Mouse (Mus musculus): ENCODE data around the gene Ndufs2. TPM values are rescaled to one million over a fixed set of nuclear protein-coding genes. Genes with fewer than 3 reads are reported as not detected.
A peak's percentile ranks its signal among the peaks of the same experiment; 100 is the strongest.

Ndufs2 gene
- polyA plus RNA-seq, 1 experiment from 2014 or later = 219 TPM

GRCm38 (mm10) chr1:171223796-171224195 lies 27.4 kb downstream of the Ndufs2 start:
- H3K36me3 ChIP-seq (ENCODE audit: control insufficient read depth, insufficient read depth, low read length) = peaks cover 9% of the 10 kb centered on the region
- no peak for ATAC-seq (ENCODE audit: insufficient number of reproducible peaks, insufficient read depth, low FRiP score, low read depth)
- H3K27me3 ChIP-seq (ENCODE audit: control insufficient read depth, insufficient read depth, low read length) = no peaks in the 10 kb centered on the region
- H3K4me3 ChIP-seq (ENCODE audit: low read depth, low read length) = no peak overlapping the region
- no peaks in the 10 kb centered on the region for H3K9me3 ChIP-seq (ENCODE audit: control insufficient read depth, low read depth, low read length)
- no peak overlapping the region for H3K4me2 ChIP-seq (replicated peaks; ENCODE audit: low read depth, low read length)
- 78% methylated on average over 2 of the region's 2 CpGs for WGBS
- no peak overlapping the region for H3K9ac ChIP-seq (replicated peaks; ENCODE audit: low read depth, low read length)
- H3K27ac ChIP-seq (ENCODE audit: low read length) = no peak overlapping the region
- H3K4me1 ChIP-seq (ENCODE audit: control insufficient read depth, insufficient read depth, low read length) = peaks cover 7% of the 10 kb centered on the region

GRCm38 (mm10) chr1:171223168-171223567 lies 28.0 kb downstream of the Ndufs2 start:
- 79% methylated on average over 6 of the region's 6 CpGs for WGBS
- peak overlapping the region; percentile 28 for H3K4me3 ChIP-seq (ENCODE audit: low read depth, low read length)
- H3K27ac ChIP-seq (ENCODE audit: low read length) = peak overlapping the region; percentile 85
- H3K36me3 ChIP-seq (ENCODE audit: control insufficient read depth, insufficient read depth, low read length) = peaks cover 9% of the 10 kb centered on the region
- H3K9me3 ChIP-seq (ENCODE audit: control insufficient read depth, low read depth, low read length) = no peaks in the 10 kb centered on the region
- peak overlapping the region; percentile 42 for H3K4me2 ChIP-seq (replicated peaks; ENCODE audit: low read depth, low read length)
- peaks cover 7% of the 10 kb centered on the region for H3K4me1 ChIP-seq (ENCODE audit: control insufficient read depth, insufficient read depth, low read length)
- H3K9ac ChIP-seq (replicated peaks; ENCODE audit: low read depth, low read length) = no peak overlapping the region
- no peaks in the 10 kb centered on the region for H3K27me3 ChIP-seq (ENCODE audit: control insufficient read depth, insufficient read depth, low read length)
- ATAC-seq (ENCODE audit: insufficient number of reproducible peaks, insufficient read depth, low FRiP score, low read depth) = no peak

- Histone ChIP-seq H3K9me3 (ENCODE audit: control insufficient read depth, low read depth, low read length) (no peaks in the 10 kb centered on the region), H3K4me2 (replicated peaks; ENCODE audit: low read depth, low read length) (peak within 1 kb of the TSS; percentile 88), H3K27ac (ENCODE audit: low read length) (peak within 1 kb of the TSS; percentile 85), H3K4me3 (ENCODE audit: low read depth, low read length) (peak within 1 kb of the TSS; percentile 52), H3K36me3 (ENCODE audit: control insufficient read depth, insufficient read depth, low read length) (peaks cover 9% of the 10 kb centered on the region), H3K27me3 (ENCODE audit: control insufficient read depth, insufficient read depth, low read length) (no peaks in the 10 kb centered on the region), H3K9ac (replicated peaks; ENCODE audit: low read depth, low read length) (peak within 1 kb of the TSS; percentile 39; the same call in 1 of the 2 replicates), H3K4me1 (ENCODE audit: control insufficient read depth, insufficient read depth, low read length) (peaks cover 7% of the 10 kb centered on the region)
- 1% methylated on average over 28 of the region's 28 CpGs for WGBS
- peak; percentile 98 for ATAC-seq (ENCODE audit: insufficient number of reproducible peaks, insufficient read depth, low FRiP score, low read depth)
Measured at GRCm38 (mm10) chr1:171222238-171223155, 28.7 kb downstream of the Ndufs2 start, which contains the start of gene Tomm40l. Tomm40l (minus strand) TSS chr1:171222514.

- Histone ChIP-seq H3K27ac (ENCODE audit: low read length) (no peak overlapping the region; the same call in 1 of the 2 replicates), H3K4me3 (ENCODE audit: low read depth, low read length) (peak overlapping the region; percentile 52), H3K4me2 (replicated peaks; ENCODE audit: low read depth, low read length) (peak overlapping the region; percentile 88), H3K36me3 (ENCODE audit: control insufficient read depth, insufficient read depth, low read length) (peaks cover 9% of the 10 kb centered on the region), H3K9ac (replicated peaks; ENCODE audit: low read depth, low read length) (peak overlapping the region; percentile 39; the same call in 1 of the 2 replicates), H3K9me3 (ENCODE audit: control insufficient read depth, low read depth, low read length) (no peaks in the 10 kb centered on the region), H3K27me3 (ENCODE audit: control insufficient read depth, insufficient read depth, low read length) (no peaks in the 10 kb centered on the region), H3K4me1 (ENCODE audit: control insufficient read depth, insufficient read depth, low read length) (peaks cover 7% of the 10 kb centered on the region)
- WGBS = 8% methylated on average over 22 of the region's 22 CpGs
- no peak for ATAC-seq (ENCODE audit: insufficient number of reproducible peaks, insufficient read depth, low FRiP score, low read depth)
Measured at GRCm38 (mm10) chr1:171221281-171222193, 29.7 kb downstream of the Ndufs2 start.

- Histone ChIP-seq H3K27ac (ENCODE audit: low read length) (no peak overlapping the region), H3K9ac (replicated peaks; ENCODE audit: low read depth, low read length) (no peak overlapping the region), H3K36me3 (ENCODE audit: control insufficient read depth, insufficient read depth, low read length) (peaks cover 9% of the 10 kb centered on the region), H3K27me3 (ENCODE audit: control insufficient read depth, insufficient read depth, low read length) (no peaks in the 10 kb centered on the region), H3K9me3 (ENCODE audit: control insufficient read depth, low read depth, low read length) (no peaks in the 10 kb centered on the region), H3K4me3 (ENCODE audit: low read depth, low read length) (peak overlapping the region; percentile 52; the same call in 1 of the 2 replicates), H3K4me2 (replicated peaks; ENCODE audit: low read depth, low read length) (peak overlapping the region; percentile 88), H3K4me1 (ENCODE audit: control insufficient read depth, insufficient read depth, low read length) (peaks cover 7% of the 10 kb centered on the region)
- no peak for ATAC-seq (ENCODE audit: insufficient number of reproducible peaks, insufficient read depth, low FRiP score, low read depth)
- 6% methylated on average over 10 of the region's 10 CpGs for WGBS
Measured at GRCm38 (mm10) chr1:171220871-171221270, 30.3 kb downstream of the Ndufs2 start.

GRCm38 (mm10) chr1:171216241-171216955 lies 34.8 kb downstream of the Ndufs2 start:
- H3K36me3 ChIP-seq (ENCODE audit: control insufficient read depth, insufficient read depth, low read length) = peaks cover 9% of the 10 kb centered on the region
- no peak overlapping the region for H3K9ac ChIP-seq (replicated peaks; ENCODE audit: low read depth, low read length)
- peaks cover 5% of the 10 kb centered on the region for H3K4me1 ChIP-seq (ENCODE audit: control insufficient read depth, insufficient read depth, low read length)
- no peak overlapping the region for H3K4me3 ChIP-seq (ENCODE audit: low read depth, low read length)
- H3K9me3 ChIP-seq (ENCODE audit: control insufficient read depth, low read depth, low read length) = no peaks in the 10 kb centered on the region
- no peak overlapping the region for H3K4me2 ChIP-seq (replicated peaks; ENCODE audit: low read depth, low read length)
- no peaks in the 10 kb centered on the region for H3K27me3 ChIP-seq (ENCODE audit: control insufficient read depth, insufficient read depth, low read length)
- ATAC-seq (ENCODE audit: insufficient number of reproducible peaks, insufficient read depth, low FRiP score, low read depth) = no peak
- H3K27ac ChIP-seq (ENCODE audit: low read length) = no peak overlapping the region
- WGBS = 88% methylated on average over 18 of the region's 18 CpGs

GRCm38 (mm10) chr1:171213801-171214496 lies 37.2 kb downstream of the Ndufs2 start, which contains the start of gene Nr1i3:
Nr1i3 (plus strand) TSS chr1:171213970.
- no peak for ATAC-seq (ENCODE audit: insufficient number of reproducible peaks, insufficient read depth, low FRiP score, low read depth)
- Histone ChIP-seq H3K4me1 (ENCODE audit: control insufficient read depth, insufficient read depth, low read length) (no peaks in the 10 kb centered on the region), H3K4me2 (replicated peaks; ENCODE audit: low read depth, low read length) (no peak within 1 kb of the TSS), H3K27me3 (ENCODE audit: control insufficient read depth, insufficient read depth, low read length) (no peaks in the 10 kb centered on the region), H3K9ac (replicated peaks; ENCODE audit: low read depth, low read length) (no peak within 1 kb of the TSS), H3K27ac (ENCODE audit: low read length) (no peak within 1 kb of the TSS), H3K9me3 (ENCODE audit: control insufficient read depth, low read depth, low read length) (no peaks in the 10 kb centered on the region), H3K4me3 (ENCODE audit: low read depth, low read length) (no peak within 1 kb of the TSS), H3K36me3 (ENCODE audit: control insufficient read depth, insufficient read depth, low read length) (no peaks in the 10 kb centered on the region; the same call in 1 of the 2 replicates)
- WGBS = 64% methylated on average over 10 of the region's 10 CpGs

All from stomach, embryonic 14.5 days (tissue).